Comparison of ENCODE assay signal across 9 mouse cellular contexts in genomic region chr3:27209707-27210106, GRCm38 (mm10). TPM values are rescaled to one million over a fixed set of nuclear protein-coding genes. Genes with fewer than 3 reads are reported as not detected.
DNase-seq lines count a peak whose midpoint lies in the region; ATAC-seq and TF ChIP-seq lines count a peak whose summit lies in the region.
"Had no signal": no experiment of that assay in that cellular context is flagged by ENCODE, and none has a peak within 500 bp of the region (broad histone marks: within the 10 kb centered on the region; RNA-seq: fewer than 3 reads in every experiment).

No protein-coding gene starts in this region.

- H3K27ac ChIP-seq in intestine, postnatal 0 days (ENCODE audit: low read depth, low read length) = no peak overlapping the region
- H3K27ac ChIP-seq in intestine, embryonic 16.5 days (ENCODE audit: low read length) = no peak overlapping the region
- 0 out of 2 replicates have a peak overlapping the region, but pooled peaks have one; percentile 14 for H3K27ac ChIP-seq in liver, embryonic 15.5 days (replicated peaks)
- H3K27ac ChIP-seq in midbrain, embryonic 13.5 days = no peak overlapping the region
- no peak overlapping the region for H3K27ac ChIP-seq in heart, embryonic 12.5 days (ENCODE audit: poor library complexity, severe bottlenecking)
- H3K27ac ChIP-seq: heart, embryonic 15.5 days had no signal

- 79% methylated on average over 9 of the region's 9 CpGs for WGBS in intestine, postnatal 0 days
- WGBS in intestine, embryonic 16.5 days = 83% methylated on average over 9 of the region's 9 CpGs
- WGBS in liver, embryonic 15.5 days (ENCODE audit: insufficient replicate concordance) = 64% methylated on average over 9 of the region's 9 CpGs
- 91% methylated on average over 9 of the region's 9 CpGs for WGBS in midbrain, embryonic 13.5 days
- WGBS in heart, embryonic 12.5 days = 85% methylated on average over 9 of the region's 9 CpGs

- no peaks in the 10 kb centered on the region for H3K36me3 ChIP-seq in intestine, postnatal 0 days (ENCODE audit: control insufficient read depth, insufficient read depth)
- H3K36me3 ChIP-seq in intestine, embryonic 16.5 days (ENCODE audit: control insufficient read depth, insufficient read depth, low read length) = no peaks in the 10 kb centered on the region
- no peaks in the 10 kb centered on the region for H3K36me3 ChIP-seq in liver, embryonic 15.5 days (replicated peaks)
- H3K36me3 ChIP-seq in midbrain, embryonic 13.5 days = no peaks in the 10 kb centered on the region
- no peaks in the 10 kb centered on the region for H3K36me3 ChIP-seq in heart, embryonic 12.5 days
- H3K36me3 ChIP-seq: heart, embryonic 15.5 days had no signal

- H3K4me3 ChIP-seq in intestine, postnatal 0 days (ENCODE audit: low read depth, low read length) = no peak overlapping the region
- H3K4me3 ChIP-seq in intestine, embryonic 16.5 days (ENCODE audit: low read length) = no peak overlapping the region
- H3K4me3 ChIP-seq in liver, embryonic 15.5 days (replicated peaks) = no peak overlapping the region
- no peak overlapping the region for H3K4me3 ChIP-seq in midbrain, embryonic 13.5 days (replicated peaks)
- H3K4me3 ChIP-seq in heart, embryonic 12.5 days = no peak overlapping the region
- H3K4me3 ChIP-seq: heart, embryonic 15.5 days had no signal

- DNase-seq in CD4-positive, CD25-positive, alpha-beta regulatory T cell, adult 2 months (ENCODE audit: low read depth, low spot score) = peak; percentile 17
- DNase-seq in brain, adult 2 months (ENCODE audit: low read depth, low spot score) = peak; percentile 95
- no peak for DNase-seq in cerebellum, adult 18-20 months

- no peak overlapping the region for H3K9ac ChIP-seq in intestine, postnatal 0 days (ENCODE audit: low read depth, low read length)
- H3K9ac ChIP-seq in intestine, embryonic 16.5 days (ENCODE audit: low read depth, low read length) = no peak overlapping the region
- H3K9ac ChIP-seq in liver, embryonic 15.5 days = no peak overlapping the region
- H3K9ac ChIP-seq in midbrain, embryonic 13.5 days (replicated peaks) = no peak overlapping the region
- H3K9ac ChIP-seq in heart, embryonic 12.5 days = no peak overlapping the region
- H3K9ac ChIP-seq: heart, embryonic 15.5 days had no signal

- H3K27me3 ChIP-seq in intestine, postnatal 0 days (replicated peaks; ENCODE audit: control insufficient read depth, insufficient read depth, low read length) = no peaks in the 10 kb centered on the region
- H3K27me3 ChIP-seq in intestine, embryonic 16.5 days (replicated peaks; ENCODE audit: control insufficient read depth, insufficient read depth, low read length) = no peaks in the 10 kb centered on the region
- H3K27me3 ChIP-seq in liver, embryonic 15.5 days = no peaks in the 10 kb centered on the region
- H3K27me3 ChIP-seq in midbrain, embryonic 13.5 days = no peaks in the 10 kb centered on the region
- H3K27me3 ChIP-seq in heart, embryonic 12.5 days (replicated peaks) = no peaks in the 10 kb centered on the region
- H3K27me3 ChIP-seq: heart, embryonic 15.5 days had no signal

- no peaks in the 10 kb centered on the region; the same call in 1 of the 2 replicates for H3K4me1 ChIP-seq in intestine, postnatal 0 days (replicated peaks; ENCODE audit: control insufficient read depth, insufficient read depth, low read length)
- peaks cover 13% of the 10 kb centered on the region for H3K4me1 ChIP-seq in intestine, embryonic 16.5 days (ENCODE audit: control insufficient read depth, insufficient read depth, low read length)
- no peaks in the 10 kb centered on the region for H3K4me1 ChIP-seq in liver, embryonic 15.5 days (replicated peaks)
- H3K4me1 ChIP-seq in midbrain, embryonic 13.5 days (replicated peaks) = no peaks in the 10 kb centered on the region
- peaks cover 19% of the 10 kb centered on the region for H3K4me1 ChIP-seq in heart, embryonic 12.5 days (replicated peaks)

- H3K4me2 ChIP-seq in intestine, postnatal 0 days (replicated peaks; ENCODE audit: low read depth) = no peak overlapping the region
- no peak overlapping the region for H3K4me2 ChIP-seq in intestine, embryonic 16.5 days (ENCODE audit: low read depth, low read length)
- no peak overlapping the region for H3K4me2 ChIP-seq in liver, embryonic 15.5 days
- H3K4me2 ChIP-seq in midbrain, embryonic 13.5 days (replicated peaks) = no peak overlapping the region
- H3K4me2 ChIP-seq in heart, embryonic 12.5 days = no peak overlapping the region
- H3K4me2 ChIP-seq: heart, embryonic 15.5 days had no signal

- TF ChIP-seq CTCF in intestine, postnatal 0 days (IDR thresholded peaks at IDR 0.05; ENCODE audit: low read depth) = no peak

- peak; percentile 50; the same call in 1 of the 2 replicates for ATAC-seq in intestine, postnatal 0 days
- ATAC-seq in intestine, embryonic 16.5 days = no peak
- ATAC-seq in liver, embryonic 15.5 days (ENCODE audit: insufficient read depth) = peak; percentile 64
- no peak for ATAC-seq in midbrain, embryonic 13.5 days
- ATAC-seq in heart, embryonic 12.5 days (ENCODE audit: insufficient number of reproducible peaks, low FRiP score) = no peak

- no peaks in the 10 kb centered on the region for H3K9me3 ChIP-seq in intestine, postnatal 0 days (ENCODE audit: control insufficient read depth)
- H3K9me3 ChIP-seq in intestine, embryonic 16.5 days (ENCODE audit: control insufficient read depth, low read length) = 0 out of 2 replicates have a peak, but pooled peaks cover 5% of the 10 kb centered on the region
- H3K9me3 ChIP-seq in liver, embryonic 15.5 days (replicated peaks) = no peaks in the 10 kb centered on the region
- H3K9me3 ChIP-seq in midbrain, embryonic 13.5 days = no peaks in the 10 kb centered on the region
- no peaks in the 10 kb centered on the region for H3K9me3 ChIP-seq in heart, embryonic 12.5 days (replicated peaks)
- H3K9me3 ChIP-seq: heart, embryonic 15.5 days had no signal

RNA-seq across cellular contexts. Expression of gene Nceh1, which starts 26.9 kb away (rescaled TPM):
- 12.6 and 15.0 TPM in 2 replicates for polyA plus RNA-seq in intestine, postnatal 0 days (2015; fragmentation: Nextera tagmentation; extraction: Ambion mirVana)
- 9.4 and 10.1 TPM in 2 replicates for polyA plus RNA-seq in intestine, embryonic 16.5 days (2015; fragmentation: Nextera tagmentation; extraction: Ambion mirVana)
- polyA plus RNA-seq in liver, embryonic 15.5 days (2015; fragmentation: Nextera tagmentation; extraction: Ambion mirVana) = 5.1 and 5.5 TPM in 2 replicates
- 4.8 and 5.1 TPM in 2 replicates for polyA plus RNA-seq in midbrain, embryonic 13.5 days (2015; fragmentation: Nextera tagmentation; extraction: Ambion mirVana)
- polyA plus RNA-seq in heart, embryonic 12.5 days (2016; fragmentation: Nextera tagmentation; extraction: Ambion mirVana) = 12.3 and 13.3 TPM in 2 replicates

RNA-seq across cellular contexts. Expression of gene Ect2, which starts 56.0 kb away (rescaled TPM):
- polyA plus RNA-seq in intestine, postnatal 0 days (2015; fragmentation: Nextera tagmentation; extraction: Ambion mirVana) = 8.4 and 9.1 TPM in 2 replicates
- 38.6 and 41.7 TPM in 2 replicates for polyA plus RNA-seq in intestine, embryonic 16.5 days (2015; fragmentation: Nextera tagmentation; extraction: Ambion mirVana)
- 37.9 TPM in 2 replicates for polyA plus RNA-seq in liver, embryonic 15.5 days (2015; fragmentation: Nextera tagmentation; extraction: Ambion mirVana)
- polyA plus RNA-seq in midbrain, embryonic 13.5 days (2015; fragmentation: Nextera tagmentation; extraction: Ambion mirVana) = 33.1 and 33.2 TPM in 2 replicates
- polyA plus RNA-seq in heart, embryonic 12.5 days (2016; fragmentation: Nextera tagmentation; extraction: Ambion mirVana) = 64.0 and 67.5 TPM in 2 replicates

Comparison
In these comparisons a context has a peak if more than half of its experiments do, and no peak if none do; other contexts are left out.
1. ATAC-seq: peak in intestine, postnatal 0 days (single experiment) and liver, embryonic 15.5 days (single experiment); none in intestine, embryonic 16.5 days (single experiment), midbrain, embryonic 13.5 days (single experiment) and heart, embryonic 12.5 days (single experiment).
2. DNase-seq: peak in CD4-positive, CD25-positive, alpha-beta regulatory T cell, adult 2 months (single experiment) and brain, adult 2 months (single experiment); none in cerebellum, adult 18-20 months (0 of 2).